ENCODE assay signal across 18 mouse cellular contexts in genomic region chr10:77442250-77442649, GRCm38 (mm10). TPM values are rescaled to one million over a fixed set of nuclear protein-coding genes. Genes with fewer than 3 reads are reported as not detected.
DNase-seq lines count a peak whose midpoint lies in the region; ATAC-seq and TF ChIP-seq lines count a peak whose summit lies in the region.
"Had no signal": no experiment of that assay in that cellular context is flagged by ENCODE, and none has a peak within 500 bp of the region (broad histone marks: within the 10 kb centered on the region; RNA-seq: fewer than 3 reads in every experiment).

No protein-coding gene starts in this region.

- peak overlapping the region; percentile 78 for H3K27ac ChIP-seq in heart, embryonic 15.5 days
- 0 out of 2 replicates have a peak overlapping the region, but pooled peaks have one; percentile 30 for H3K27ac ChIP-seq in embryonic facial prominence, embryonic 12.5 days
- H3K27ac ChIP-seq: hindbrain, embryonic 13.5 days; intestine, embryonic 15.5 days; neural tube, embryonic 13.5 days had no signal

- no peaks in the 10 kb centered on the region for H3K27me3 ChIP-seq in heart, embryonic 15.5 days
- no peaks in the 10 kb centered on the region for H3K27me3 ChIP-seq in embryonic facial prominence, embryonic 12.5 days
- H3K27me3 ChIP-seq: hindbrain, embryonic 13.5 days; intestine, embryonic 15.5 days; neural tube, embryonic 13.5 days had no signal

- TF ChIP-seq CTCF in lung, adult 2 months (IDR thresholded peaks at IDR 0.05; ENCODE audit: insufficient read depth, low read length) = peak; percentile 15; the same call in 1 of the 2 replicates

- no peak for TF ChIP-seq POLR2A in lung, adult 2 months (IDR thresholded peaks at IDR 0.05; ENCODE audit: borderline replicate concordance, extremely low read depth, low read depth, low read length)

- intact Hi-C loops in heart, postnatal 14 days (cut with DNase I) = no loop called here

- peaks cover 31% of the 10 kb centered on the region for H3K4me1 ChIP-seq in heart, embryonic 15.5 days (replicated peaks)
- H3K4me1 ChIP-seq in lung, adult 2 months (ENCODE audit: control insufficient read depth, insufficient read depth, low read length) = no peaks in the 10 kb centered on the region; the same call in 1 of the 2 replicates
- H3K4me1 ChIP-seq in embryonic facial prominence, embryonic 12.5 days = peaks cover 10% of the 10 kb centered on the region; the same call in 1 of the 2 replicates
- H3K4me1 ChIP-seq: hindbrain, embryonic 13.5 days; neural tube, embryonic 13.5 days had no signal

- no peak overlapping the region for H3K4me2 ChIP-seq in heart, embryonic 15.5 days
- no peak overlapping the region for H3K4me2 ChIP-seq in embryonic facial prominence, embryonic 12.5 days (replicated peaks)
- H3K4me2 ChIP-seq: hindbrain, embryonic 13.5 days; intestine, embryonic 15.5 days; neural tube, embryonic 13.5 days had no signal

- WGBS in heart, embryonic 15.5 days = 75% methylated on average over 4 of the region's 4 CpGs
- 69% methylated on average over 4 of the region's 4 CpGs for WGBS in lung, adult 2 months
- WGBS in embryonic facial prominence, embryonic 12.5 days = 65% methylated on average over 4 of the region's 4 CpGs

- no peaks in the 10 kb centered on the region for H3K36me3 ChIP-seq in heart, embryonic 15.5 days
- no peaks in the 10 kb centered on the region for H3K36me3 ChIP-seq in embryonic facial prominence, embryonic 12.5 days
- H3K36me3 ChIP-seq: hindbrain, embryonic 13.5 days; intestine, embryonic 15.5 days; neural tube, embryonic 13.5 days had no signal

- peak; percentile 11 for DNase-seq in embryo, embryonic 11 days
- DNase-seq in embryo, embryonic 10.5 days (ENCODE audit: low spot score) = no peak
- DNase-seq in heart, postnatal 14 days = no peak
- no peak for DNase-seq in lung, adult 2 months
- DNase-seq in lung, adult 18-20 months = no peak
- no peak for DNase-seq in thymus, postnatal 36 days
- DNase-seq: adrenal gland, postnatal 14 days; cerebellum, adult 9-10 months; forebrain, postnatal 0 days; gastrocnemius, postnatal 10 days; left cerebral cortex, postnatal 4 days; right cerebral cortex, postnatal 25 days; thymus, postnatal 4 days had no signal

- no peak overlapping the region for H3K9ac ChIP-seq in heart, embryonic 15.5 days
- no peak overlapping the region for H3K9ac ChIP-seq in embryonic facial prominence, embryonic 12.5 days
- H3K9ac ChIP-seq: forebrain, postnatal 0 days; hindbrain, embryonic 13.5 days; intestine, embryonic 15.5 days; neural tube, embryonic 13.5 days had no signal

- no peak for ATAC-seq in heart, embryonic 15.5 days (replicated peaks; ENCODE audit: insufficient number of reproducible peaks, insufficient read depth, low FRiP score, low read depth)
- no peak for ATAC-seq in embryonic facial prominence, embryonic 12.5 days (ENCODE audit: insufficient number of reproducible peaks, insufficient read depth, low FRiP score, low TSS enrichment)
- ATAC-seq: forebrain, postnatal 0 days; intestine, embryonic 15.5 days had no signal

- no peaks in the 10 kb centered on the region for H3K9me3 ChIP-seq in heart, embryonic 15.5 days (replicated peaks)
- peaks cover 6% of the 10 kb centered on the region; the same call in 1 of the 2 replicates for H3K9me3 ChIP-seq in embryonic facial prominence, embryonic 12.5 days
- H3K9me3 ChIP-seq: hindbrain, embryonic 13.5 days; intestine, embryonic 15.5 days had no signal

- H3K4me3 ChIP-seq in heart, embryonic 15.5 days = no peak overlapping the region
- H3K4me3 ChIP-seq in lung, adult 2 months (replicated peaks; ENCODE audit: extremely low read depth, low read depth, low read length) = no peak overlapping the region
- no peak overlapping the region for H3K4me3 ChIP-seq in embryonic facial prominence, embryonic 12.5 days
- H3K4me3 ChIP-seq: hindbrain, embryonic 13.5 days; intestine, embryonic 15.5 days; neural tube, embryonic 13.5 days had no signal

RNA-seq across cellular contexts. Expression of gene Adarb1, which starts 24.2 kb away (rescaled TPM):
- polyA plus RNA-seq in heart, embryonic 15.5 days (2015; fragmentation: Nextera tagmentation; extraction: Ambion mirVana) = 14.0 and 14.8 TPM in 2 replicates
- 10 to 100 TPM; 22.9 to 25.9 TPM for total RNA-seq in heart, postnatal 14 days (2021)
- polyA plus RNA-seq in lung, adult 2 months (2012; rRNA removed) = 29.9 and 35.0 TPM in 2 replicates
- polyA plus RNA-seq in embryonic facial prominence, embryonic 12.5 days (2016; fragmentation: Nextera tagmentation; extraction: Ambion mirVana) = 6.6 and 8.2 TPM in 2 replicates
